Mouse (Mus musculus) Patski (cell line): Measurements from ENCODE around the gene Gm48551. TPM values are rescaled to one million over a fixed set of nuclear protein-coding genes. Genes with fewer than 3 reads are reported as not detected.

Experiments used
- ATAC-seq: fragments of 100-300 bp; one replicate; pipeline ENCODE4 v1.8.0; 2021
- CTCF ChIA-PET: fragments of 350-600 bp; sonication (Branson Sonifier 250); formaldehyde crosslinking; loops from one replicate; lab custom pipeline; 2022; ENCODE audit warnings: inconsistent platforms; lab: Charles Lee
- POLR2A ChIA-PET: fragments of 350-600 bp; sonication (Branson Sonifier 250); formaldehyde crosslinking; loops from one replicate; lab custom pipeline; 2022; ENCODE audit warnings: antibody characterized with exemption, inconsistent platforms; lab: Charles Lee
- DNase-seq: peaks from one replicate; pipeline ENCODE4 v3.0.0-alpha.2; 2011; ENCODE audit warnings: low read depth, low spot score
- H3K27me3 ChIP-seq: fragments of 371-371 bp; one replicate; pipeline ENCODE4 v1.5.1; 2021
- CTCF ChIP-seq: fragments of 100-300 bp; IDR thresholded peaks from one replicate; pipeline ENCODE4 v1.5.1; 2021
- in situ Hi-C: fragments of 300-500 bp; cut with MboI; formaldehyde crosslinking; loops from 3 replicates; pipeline ENCODE4 v1.11.1; 2018; ENCODE audit warnings: low pct_unique_long_range_greater_than_20kb, mixed read lengths
- polyA plus RNA-seq: library from polyadenylated mRNA; unstranded; gene quantifications from one replicate; pipeline ENCODE4 v1.2.3, GENCODE M21; 2021

Gene Gm48551
- polyA plus RNA-seq, 1 experiment from 2014 or later = 2.4 TPM

DNA sequence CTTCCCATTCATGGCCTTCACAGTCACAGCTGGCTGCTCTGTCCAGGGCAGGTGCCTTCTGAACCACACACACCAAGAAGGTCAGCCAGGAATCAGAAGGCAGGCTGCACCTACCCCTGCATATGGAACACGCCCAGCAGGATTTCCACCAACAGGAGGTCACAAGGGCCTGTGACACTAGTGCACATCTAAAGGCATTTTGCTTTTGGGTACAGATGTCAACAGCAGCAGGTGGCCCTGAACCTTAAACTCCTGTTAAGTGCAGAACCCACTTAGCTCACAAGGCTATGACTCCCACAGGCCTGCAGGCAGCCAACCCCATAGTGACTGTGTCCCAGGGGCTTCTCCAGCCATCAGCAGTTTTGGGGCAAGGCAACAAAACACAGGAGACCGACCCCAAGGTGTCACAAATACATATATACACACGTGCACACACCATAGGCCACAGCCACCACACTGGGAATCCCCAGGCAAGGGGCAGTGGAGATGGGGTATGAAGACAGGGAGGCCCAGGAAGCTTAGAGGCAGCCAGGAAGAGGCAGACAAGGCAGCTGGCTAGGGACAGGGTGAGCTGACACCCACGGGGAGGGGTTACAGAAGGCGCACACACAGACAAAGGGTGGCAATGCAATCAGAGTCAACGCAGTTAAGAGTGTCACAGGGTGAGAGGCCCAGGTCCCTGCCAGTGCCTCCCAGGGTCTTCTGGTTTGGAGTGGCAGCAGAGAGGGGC, 17.6 kb upstream of the Gm48551 start:
- no peaks in the 10 kb centered on the region for H3K27me3 ChIP-seq
- no peak for TF ChIP-seq CTCF
- CTCF ChIA-PET = no interaction called here
- POLR2A ChIA-PET = interaction anchor here (1.4 kb wide), 1 partner anchor 9 kb away, joined by 4 read pairs; no protein-coding TSS in a partner anchor
- ATAC-seq (no peak), DNase-seq (no peak)
- in situ Hi-C loops = no loop called here

DNA sequence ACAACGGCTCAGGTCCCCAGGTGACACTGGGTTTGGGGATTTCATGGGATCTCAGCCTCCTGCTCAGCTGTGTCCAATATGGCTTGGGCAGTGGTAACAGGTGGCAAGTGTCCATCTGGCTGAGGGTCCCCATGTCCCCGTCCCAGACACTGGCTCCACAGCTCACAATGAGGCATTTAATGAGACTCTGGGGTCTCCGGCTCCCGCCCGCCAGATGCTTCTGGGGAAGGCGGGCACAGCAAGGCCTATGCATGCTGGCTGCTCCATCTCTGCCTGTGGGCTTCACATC, 17.1 kb upstream of the Gm48551 start:
- DNase-seq (no peak), ATAC-seq (no peak)
- in situ Hi-C loops = no loop called here
- POLR2A ChIA-PET = no interaction called here
- CTCF ChIA-PET = no interaction called here
- no peaks in the 10 kb centered on the region for H3K27me3 ChIP-seq
- no peak for TF ChIP-seq CTCF

DNA sequence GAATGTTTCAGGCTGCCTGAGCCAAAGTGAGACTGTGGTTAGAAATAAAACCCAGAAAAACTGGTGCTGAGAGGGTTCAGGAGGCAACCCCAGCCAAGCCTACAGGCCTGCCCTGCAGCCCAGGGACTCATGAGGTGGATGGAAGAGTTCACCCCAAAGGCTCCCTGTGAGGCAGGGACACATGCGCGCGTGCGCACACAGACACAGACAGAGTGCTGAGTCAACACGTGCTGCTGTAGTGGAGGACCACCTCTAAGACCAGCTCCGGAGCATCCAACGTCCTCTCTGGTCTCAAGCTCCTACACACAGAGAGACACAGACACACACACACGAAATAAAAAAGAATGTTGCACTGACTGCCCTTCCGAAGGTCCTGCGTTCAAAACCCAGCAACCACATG, 8.9 kb upstream of the Gm48551 start:
- ChIA-PET POLR2A (interaction anchor here (1.5 kb wide), 1 partner anchor 9 kb away, joined by 4 read pairs; the partner anchor contains the start of gene 4930404N11Rik), CTCF (interaction anchor here (2.0 kb wide), 1 partner anchor 83 kb away, joined by 5 read pairs; the partner anchor contains the start of gene Pip5k1c)
- no peaks in the 10 kb centered on the region for H3K27me3 ChIP-seq
- in situ Hi-C loops = no loop called here
- TF ChIP-seq CTCF = no peak
- DNase-seq (no peak), ATAC-seq (no peak)

- DNase-seq = no peak
- ChIA-PET CTCF (interaction anchor here (1.5 to 2.0 kb wide), 2 partner anchors 15 to 84 kb away, joined by 3 to 5 read pairs; partner anchors contain the start of gene Pip5k1c), POLR2A (interaction anchor here (1.1 to 1.5 kb wide), 3 partner anchors 11 to 16 kb away, joined by 3 to 4 read pairs (median 3); partner anchors contain the start of gene 4930404N11Rik)
- in situ Hi-C loops = no loop called here
- H3K27me3 ChIP-seq = no peaks in the 10 kb centered on the region
- no peak for TF ChIP-seq CTCF
- ATAC-seq = no peak
Observed at GRCm38 (mm10) chr10:81376561-81377361, 7.5 kb upstream of the Gm48551 start.

DNA sequence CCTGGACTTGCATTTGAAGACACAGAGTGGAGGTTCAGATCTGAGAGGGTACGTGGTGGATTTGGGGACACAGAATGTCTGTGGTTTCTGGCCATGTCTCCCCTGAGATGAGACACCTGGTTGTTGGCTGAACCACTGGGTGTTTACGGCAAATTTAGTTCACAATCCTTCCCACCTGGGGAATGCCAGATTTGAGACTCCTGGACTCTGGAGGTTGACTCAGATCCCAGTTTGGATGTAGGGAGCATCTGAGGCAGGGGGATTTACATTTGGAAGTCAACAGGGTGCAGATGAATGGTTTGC, 7.0 kb upstream of the Gm48551 start:
- ChIA-PET POLR2A (interaction anchor here (1.1 to 1.3 kb wide), 2 partner anchors 13 to 17 kb away, joined by 3 read pairs; no protein-coding TSS in a partner anchor), CTCF (interaction anchor here (1.5 to 2.0 kb wide), 2 partner anchors 16 to 85 kb away, joined by 3 to 5 read pairs; partner anchors contain the start of gene Pip5k1c)
- no peaks in the 10 kb centered on the region for H3K27me3 ChIP-seq
- no peak for DNase-seq
- ATAC-seq = no peak
- in situ Hi-C loops = no loop called here
- TF ChIP-seq CTCF = no peak

DNA sequence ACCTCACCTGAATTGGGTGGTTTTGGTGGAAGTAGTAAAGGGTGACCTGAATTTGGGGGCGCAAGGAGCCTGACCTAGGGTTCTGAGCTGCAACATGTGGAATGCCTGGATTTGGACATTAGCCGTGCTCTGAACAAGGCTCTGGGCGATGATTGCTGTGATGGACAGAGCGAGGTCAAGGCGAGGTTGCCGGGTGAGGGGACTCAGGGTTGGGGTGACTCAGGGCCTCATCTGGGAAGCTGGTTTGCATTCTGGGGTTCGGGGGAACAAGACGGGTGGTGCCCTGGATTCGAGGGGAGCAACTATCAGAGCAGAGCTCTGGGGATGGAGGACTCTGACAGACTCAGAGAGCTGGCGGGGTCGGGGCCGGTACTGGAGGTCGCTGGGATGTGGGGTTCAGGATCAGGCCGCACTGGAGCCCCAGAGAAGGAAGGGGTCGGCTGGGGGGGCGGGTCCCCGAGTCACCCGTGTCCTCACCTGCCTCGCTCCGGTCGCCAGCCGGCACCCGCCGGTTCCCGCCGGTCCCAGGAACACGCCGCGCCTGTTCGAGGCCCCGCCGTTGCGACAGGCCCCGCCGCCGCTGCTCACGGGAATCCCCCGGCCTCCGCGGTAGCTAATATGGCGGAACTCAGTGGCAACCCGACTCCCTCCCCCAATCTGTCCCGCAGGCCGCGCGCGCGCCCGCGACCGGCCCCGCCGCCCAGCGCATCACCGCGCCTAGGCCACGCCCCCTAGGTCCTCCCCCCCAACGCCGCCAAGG, 6.3 kb upstream of the Gm48551 start, which contains the start of gene Fzr1:
TSS of gene Fzr1 (minus strand) at position 724 of the 760 bp plus-strand sequence.
- POLR2A ChIA-PET = interaction anchor here (1.0 to 1.3 kb wide), 3 partner anchors 14 to 75 kb away, joined by 3 to 4 read pairs (median 3); no protein-coding TSS in a partner anchor
- in situ Hi-C loops = no loop called here
- TF ChIP-seq CTCF = no peak
- no peaks in the 10 kb centered on the region for H3K27me3 ChIP-seq
- DNase-seq (no peak), ATAC-seq (peak; percentile 3)
- CTCF ChIA-PET = interaction anchor here (0.8 to 1.9 kb wide), 6 partner anchors 12 to 89 kb away, joined by 3 to 7 read pairs (median 3); partner anchors contain the start of gene Pip5k1c

DNA sequence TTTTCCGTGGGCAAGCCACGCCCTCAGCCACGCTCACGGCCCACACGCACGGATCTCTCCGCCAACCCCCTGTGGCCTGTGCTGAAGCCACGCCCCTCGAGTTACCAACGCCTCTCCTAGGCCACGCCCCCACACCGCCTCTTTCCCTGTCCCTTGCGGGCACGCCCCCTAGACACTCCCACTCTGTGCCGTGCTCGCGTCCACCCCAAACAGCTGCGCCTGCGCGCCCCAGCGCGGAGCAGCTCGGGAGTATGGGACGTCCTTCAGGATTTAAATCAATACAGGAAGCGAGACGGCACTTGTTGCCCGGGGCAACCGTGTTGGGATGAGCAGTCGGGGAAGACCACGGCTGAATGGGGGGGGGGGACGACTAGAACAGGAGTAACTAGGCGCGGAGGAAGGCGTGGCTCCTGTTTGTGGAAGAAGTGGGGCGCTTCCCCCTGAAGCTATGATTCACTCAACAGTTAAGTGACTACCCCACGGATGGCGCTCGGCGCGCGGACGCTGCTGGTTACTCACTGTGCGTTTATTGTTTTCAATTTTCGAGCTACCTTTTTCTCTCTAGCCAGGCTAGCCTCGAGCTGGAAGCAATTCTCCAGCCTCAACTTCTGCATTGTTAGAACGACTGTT, 5.6 kb upstream of the Gm48551 start:
- in situ Hi-C loops = no loop called here
- peak; percentile 97 for DNase-seq
- ATAC-seq = peak; percentile 83
- H3K27me3 ChIP-seq = no peaks in the 10 kb centered on the region
- TF ChIP-seq CTCF = no peak
- POLR2A ChIA-PET = interaction anchor here (0.7 to 1.0 kb wide), 2 partner anchors 74 to 197 kb away, joined by 4 read pairs; no protein-coding TSS in a partner anchor
- CTCF ChIA-PET = interaction anchor here (0.8 to 1.9 kb wide), 5 partner anchors 11 to 89 kb away, joined by 3 to 7 read pairs (median 3); partner anchors contain the start of gene Pip5k1c

DNA sequence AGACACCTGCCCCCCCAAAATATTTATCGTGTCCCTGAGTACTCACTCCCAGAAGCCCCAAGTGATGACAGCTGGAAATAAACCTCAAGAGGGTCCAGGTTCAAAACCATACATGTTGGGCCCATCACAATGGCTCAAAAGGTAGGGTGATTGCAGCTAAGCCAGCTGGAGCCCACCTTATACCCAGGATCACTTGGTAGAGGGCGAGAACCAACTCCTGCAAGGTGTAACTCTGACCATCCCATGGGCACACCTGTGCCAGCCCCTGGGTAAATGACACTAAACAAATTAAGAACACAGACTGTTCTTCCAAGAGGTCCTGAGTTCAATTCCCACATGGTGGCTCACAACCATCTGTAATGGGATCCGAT, 5.1 kb upstream of the Gm48551 start:
- POLR2A ChIA-PET = interaction anchor here (0.7 kb wide), 1 partner anchor 197 kb away, joined by 4 read pairs; no protein-coding TSS in a partner anchor
- no peaks in the 10 kb centered on the region for H3K27me3 ChIP-seq
- ATAC-seq (no peak), DNase-seq (no peak)
- no peak for TF ChIP-seq CTCF
- CTCF ChIA-PET = interaction anchor here (0.8 to 1.9 kb wide), 5 partner anchors 11 to 90 kb away, joined by 3 to 7 read pairs (median 3); partner anchors contain the start of gene Pip5k1c
- in situ Hi-C loops = no loop called here

- TF ChIP-seq CTCF = no peak
- ChIA-PET CTCF (interaction anchor here (0.8 to 1.4 kb wide), 3 partner anchors 10 to 29 kb away, joined by 3 to 4 read pairs (median 3); partner anchors contain the start of gene Hmg20b), POLR2A (interaction anchor here (0.6 kb wide), 1 partner anchor 35 kb away, joined by 5 read pairs; no protein-coding TSS in a partner anchor)
- ATAC-seq (no peak), DNase-seq (no peak)
- in situ Hi-C loops = no loop called here
- no peaks in the 10 kb centered on the region for H3K27me3 ChIP-seq
Observed at GRCm38 (mm10) chr10:81379809-81380378, 4.4 kb upstream of the Gm48551 start.
